Mouse (Mus musculus) bone marrow, adult 2 months (tissue): ENCODE measurements around the gene Nr2c1.

Experiments used
- CTCF ChIP-seq: fragments of 200-500 bp; IDR thresholded peaks from 2 replicates; pipeline ENCODE4 v1.5.1; 2011; ENCODE audit warnings: low read length, control low read depth; ENCODE audit not compliant: control insufficient read depth, insufficient read depth
- POLR2A ChIP-seq: fragments of 200-500 bp; IDR thresholded peaks from 2 replicates; pipeline ENCODE4 v1.6.1; 2011; ENCODE audit warnings: low read depth, mild to moderate bottlenecking, control low read depth, low read length, borderline replicate concordance; ENCODE audit not compliant: control insufficient read depth

- TF ChIP-seq CTCF = no peak
- TF ChIP-seq POLR2A = no peak
These were observed 28.8 kb upstream of the Nr2c1 start for GRCm38 (mm10) chr10:94118993-94119392.
